Mouse (Mus musculus): ENCODE measurements around the gene Iqschfp. TPM values are rescaled to one million over a fixed set of nuclear protein-coding genes. Genes with fewer than 3 reads are reported as not detected.

Iqschfp gene
- polyA plus RNA-seq, 1 experiment from 2014 or later: 5.3 TPM

DNA sequence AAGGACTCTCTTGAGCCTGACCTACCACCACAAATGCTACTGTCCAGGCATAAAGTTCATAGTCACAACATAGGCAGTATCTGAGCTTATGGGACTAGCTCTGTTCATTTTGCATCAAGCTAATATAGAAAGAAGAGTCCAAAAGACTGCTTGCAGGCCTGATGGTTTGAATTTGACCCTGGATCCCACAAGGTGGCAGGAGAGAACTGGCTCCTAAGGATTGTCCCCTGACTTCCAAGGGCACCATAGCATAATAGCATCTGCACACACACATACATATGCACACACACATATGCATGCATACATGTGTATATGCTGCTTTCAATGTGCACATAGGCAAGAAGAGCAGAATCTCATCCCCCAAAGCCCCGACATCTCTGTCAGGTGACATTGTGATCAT is 577.6 kb downstream of the Iqschfp start:
- Histone ChIP-seq H3K4me3 (replicated peaks; ENCODE audit: low read length) (no peak overlapping the region), H3K27me3 (replicated peaks; ENCODE audit: control insufficient read depth, insufficient read depth, low read length) (no peaks in the 10 kb centered on the region; the same call in 1 of the 2 replicates), H3K9me3 (ENCODE audit: control insufficient read depth, low read length) (no peaks in the 10 kb centered on the region), H3K9ac (replicated peaks; ENCODE audit: low read depth, low read length) (no peak overlapping the region), H3K27ac (ENCODE audit: low read length) (no peak overlapping the region), H3K36me3 (ENCODE audit: control insufficient read depth, insufficient read depth) (no peaks in the 10 kb centered on the region), H3K4me1 (replicated peaks; ENCODE audit: control insufficient read depth, insufficient read depth, low read length) (peaks cover 18% of the 10 kb centered on the region), H3K4me2 (ENCODE audit: low read length) (no peak overlapping the region)
- 92% methylated on average over 1 of the region's 1 CpGs for WGBS
- ATAC-seq: no peak

DNA sequence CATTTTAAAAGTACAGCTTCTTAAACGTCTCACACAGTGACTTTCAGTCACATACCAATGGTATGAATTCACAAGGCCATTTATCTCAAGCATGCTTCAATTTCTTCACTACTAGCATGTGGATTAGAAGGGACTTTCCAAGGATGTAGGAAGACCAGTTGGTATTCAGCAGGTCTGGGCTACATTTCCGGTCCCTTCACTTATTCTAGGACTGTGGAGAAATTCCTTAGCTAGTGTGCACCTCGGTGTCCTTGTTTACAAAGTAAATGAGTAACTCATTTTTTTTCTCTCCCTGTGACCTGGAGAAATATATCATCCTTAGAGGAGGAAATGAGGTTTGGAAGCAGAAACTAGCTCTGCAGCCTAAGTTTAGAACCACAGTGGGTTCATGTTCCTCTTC is 578.0 kb downstream of the Iqschfp start:
- Histone ChIP-seq H3K4me3 (replicated peaks; ENCODE audit: low read length) (no peak overlapping the region), H3K27me3 (replicated peaks; ENCODE audit: control insufficient read depth, insufficient read depth, low read length) (no peaks in the 10 kb centered on the region; the same call in 1 of the 2 replicates), H3K9ac (replicated peaks; ENCODE audit: low read depth, low read length) (no peak overlapping the region), H3K27ac (ENCODE audit: low read length) (no peak overlapping the region), H3K9me3 (ENCODE audit: control insufficient read depth, low read length) (no peaks in the 10 kb centered on the region), H3K4me1 (replicated peaks; ENCODE audit: control insufficient read depth, insufficient read depth, low read length) (peaks cover 18% of the 10 kb centered on the region), H3K36me3 (ENCODE audit: control insufficient read depth, insufficient read depth) (no peaks in the 10 kb centered on the region), H3K4me2 (ENCODE audit: low read length) (no peak overlapping the region)
- WGBS: 83% methylated on average over 3 of the region's 3 CpGs
- no peak for ATAC-seq

DNA sequence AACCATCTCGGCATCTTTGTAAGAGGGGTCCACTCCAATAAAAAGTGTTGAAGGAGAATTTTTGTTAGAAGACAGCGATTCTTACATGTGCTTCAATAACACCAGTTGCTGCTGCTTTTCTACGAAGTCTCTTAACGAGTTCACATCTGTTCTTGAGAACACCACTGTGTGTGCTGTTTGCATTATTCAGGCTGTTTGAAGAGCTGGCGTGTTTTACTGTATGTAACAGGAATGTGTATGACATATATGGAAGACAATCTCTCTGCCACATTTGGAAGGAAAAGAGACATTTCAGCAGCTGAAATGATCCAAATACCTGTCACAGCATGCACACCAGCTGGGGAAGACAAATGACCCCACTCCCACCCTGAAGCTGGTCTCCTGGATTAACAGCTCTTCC is 578.6 kb downstream of the Iqschfp start:
- ATAC-seq: no peak
- Histone ChIP-seq H3K27me3 (replicated peaks; ENCODE audit: control insufficient read depth, insufficient read depth, low read length) (no peaks in the 10 kb centered on the region; the same call in 1 of the 2 replicates), H3K9me3 (ENCODE audit: control insufficient read depth, low read length) (no peaks in the 10 kb centered on the region), H3K4me1 (replicated peaks; ENCODE audit: control insufficient read depth, insufficient read depth, low read length) (peaks cover 18% of the 10 kb centered on the region), H3K36me3 (ENCODE audit: control insufficient read depth, insufficient read depth) (no peaks in the 10 kb centered on the region), H3K9ac (replicated peaks; ENCODE audit: low read depth, low read length) (no peak overlapping the region), H3K27ac (ENCODE audit: low read length) (no peak overlapping the region), H3K4me3 (replicated peaks; ENCODE audit: low read length) (no peak overlapping the region), H3K4me2 (ENCODE audit: low read length) (no peak overlapping the region)
- 57% methylated on average over 5 of the region's 5 CpGs for WGBS

DNA sequence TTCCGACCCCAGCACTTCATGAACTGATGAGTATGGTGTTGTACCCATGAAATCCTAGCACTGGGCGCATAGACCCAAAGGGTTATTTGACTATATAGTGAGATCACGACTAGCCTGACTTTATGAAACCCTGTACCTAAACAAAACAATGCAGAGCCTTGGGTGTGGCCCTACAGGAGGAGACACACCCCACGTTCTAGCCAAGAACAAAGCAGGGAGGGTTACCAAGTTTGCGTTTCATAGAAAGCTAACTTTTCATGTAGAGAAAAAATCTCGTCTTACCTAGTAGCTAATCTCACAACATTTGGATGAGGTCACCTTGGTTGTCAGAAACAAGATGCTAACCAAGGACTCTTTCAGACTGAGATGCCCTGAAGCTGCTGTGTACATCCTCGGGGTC is 584.3 kb downstream of the Iqschfp start:
- Histone ChIP-seq H3K9ac (replicated peaks; ENCODE audit: low read depth, low read length) (no peak overlapping the region), H3K4me1 (replicated peaks; ENCODE audit: control insufficient read depth, insufficient read depth, low read length) (no peaks in the 10 kb centered on the region), H3K4me3 (replicated peaks; ENCODE audit: low read length) (no peak overlapping the region), H3K27me3 (replicated peaks; ENCODE audit: control insufficient read depth, insufficient read depth, low read length) (no peaks in the 10 kb centered on the region), H3K27ac (ENCODE audit: low read length) (no peak overlapping the region), H3K36me3 (ENCODE audit: control insufficient read depth, insufficient read depth) (no peaks in the 10 kb centered on the region), H3K9me3 (ENCODE audit: control insufficient read depth, low read length) (no peaks in the 10 kb centered on the region), H3K4me2 (ENCODE audit: low read length) (no peak overlapping the region)
- WGBS: 87% methylated on average over 7 of the region's 7 CpGs
- ATAC-seq: no peak

DNA sequence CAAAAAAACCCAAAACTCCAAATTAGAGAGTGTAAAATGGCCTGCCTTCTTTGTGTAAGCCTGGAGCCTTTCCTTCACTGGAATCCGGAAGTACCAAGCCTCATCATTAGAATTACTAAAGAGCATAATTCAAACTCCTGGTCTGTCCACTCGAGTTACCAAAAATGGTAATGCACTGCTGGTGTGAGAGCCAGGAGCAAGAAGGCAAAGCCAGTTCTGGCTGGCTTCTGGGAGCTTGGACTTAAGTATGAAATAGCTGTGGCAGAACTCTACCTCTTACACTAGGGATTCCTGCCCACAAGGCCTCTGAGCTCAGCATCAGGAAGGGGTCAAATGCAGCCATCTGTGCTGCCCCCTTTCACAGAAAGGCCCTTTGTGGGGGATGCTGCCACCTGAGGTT is 585.4 kb downstream of the Iqschfp start:
- H3K4me2 ChIP-seq (ENCODE audit: low read length): no peak overlapping the region
- no peak overlapping the region for H3K27ac ChIP-seq (ENCODE audit: low read length)
- H3K4me3 ChIP-seq (replicated peaks; ENCODE audit: low read length): no peak overlapping the region
- WGBS: 36% methylated on average over 2 of the region's 2 CpGs
- H3K9me3 ChIP-seq (ENCODE audit: control insufficient read depth, low read length): no peaks in the 10 kb centered on the region
- H3K4me1 ChIP-seq (replicated peaks; ENCODE audit: control insufficient read depth, insufficient read depth, low read length): no peaks in the 10 kb centered on the region
- ATAC-seq: no peak
- H3K27me3 ChIP-seq (replicated peaks; ENCODE audit: control insufficient read depth, insufficient read depth, low read length): no peaks in the 10 kb centered on the region
- H3K36me3 ChIP-seq (ENCODE audit: control insufficient read depth, insufficient read depth): no peaks in the 10 kb centered on the region
- H3K9ac ChIP-seq (replicated peaks; ENCODE audit: low read depth, low read length): no peak overlapping the region

DNA sequence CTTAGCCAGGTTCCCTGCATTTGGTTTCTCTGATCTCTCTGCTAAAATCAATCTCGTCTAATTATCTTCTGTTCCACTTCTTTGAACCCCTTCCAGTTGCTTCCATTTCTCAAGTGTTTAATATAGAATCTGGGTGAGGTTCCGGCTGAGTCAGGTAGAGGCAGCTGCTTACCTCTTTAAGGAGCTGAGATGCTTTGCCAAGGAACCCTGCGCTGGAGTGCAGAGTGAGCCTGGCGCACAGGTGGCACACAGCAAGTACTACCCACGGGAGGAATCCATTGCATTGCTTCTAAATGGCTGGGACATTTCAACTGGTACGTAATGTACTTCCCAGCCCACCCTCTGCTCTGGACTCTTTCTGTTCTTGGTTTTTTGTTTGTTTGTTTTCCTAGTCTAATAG is 587.2 kb downstream of the Iqschfp start:
- WGBS: 83% methylated on average over 6 of the region's 6 CpGs
- H3K36me3 ChIP-seq (ENCODE audit: control insufficient read depth, insufficient read depth): no peaks in the 10 kb centered on the region
- no peaks in the 10 kb centered on the region for H3K4me1 ChIP-seq (replicated peaks; ENCODE audit: control insufficient read depth, insufficient read depth, low read length)
- ATAC-seq: no peak
- H3K9me3 ChIP-seq (ENCODE audit: control insufficient read depth, low read length): no peaks in the 10 kb centered on the region
- H3K4me3 ChIP-seq (replicated peaks; ENCODE audit: low read length): no peak overlapping the region
- no peaks in the 10 kb centered on the region for H3K27me3 ChIP-seq (replicated peaks; ENCODE audit: control insufficient read depth, insufficient read depth, low read length)
- H3K4me2 ChIP-seq (ENCODE audit: low read length): no peak overlapping the region
- H3K9ac ChIP-seq (replicated peaks; ENCODE audit: low read depth, low read length): no peak overlapping the region
- H3K27ac ChIP-seq (ENCODE audit: low read length): no peak overlapping the region

DNA sequence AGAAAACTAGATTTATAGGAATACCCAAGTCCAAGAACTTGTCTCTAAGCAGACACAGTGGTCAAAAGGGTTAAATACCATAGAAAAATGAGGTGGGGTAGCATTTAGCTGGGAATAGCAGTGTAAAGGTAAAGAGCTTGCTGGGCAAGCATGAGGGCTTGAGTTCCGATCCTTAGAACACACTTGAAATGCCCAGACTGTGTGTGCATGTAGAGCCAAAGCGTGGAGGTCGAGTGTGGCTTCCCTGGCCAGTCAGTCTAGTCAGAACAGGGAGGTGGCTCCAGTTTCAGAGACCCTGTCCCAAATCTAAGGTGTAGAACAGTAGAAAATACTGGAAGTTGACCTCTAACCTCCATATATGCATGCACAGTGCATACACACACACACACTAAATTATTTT is 591.5 kb downstream of the Iqschfp start:
- Histone ChIP-seq H3K36me3 (ENCODE audit: control insufficient read depth, insufficient read depth) (no peaks in the 10 kb centered on the region), H3K4me1 (replicated peaks; ENCODE audit: control insufficient read depth, insufficient read depth, low read length) (no peaks in the 10 kb centered on the region), H3K27ac (ENCODE audit: low read length) (no peak overlapping the region), H3K9me3 (ENCODE audit: control insufficient read depth, low read length) (no peaks in the 10 kb centered on the region), H3K4me2 (ENCODE audit: low read length) (no peak overlapping the region), H3K27me3 (replicated peaks; ENCODE audit: control insufficient read depth, insufficient read depth, low read length) (no peaks in the 10 kb centered on the region), H3K4me3 (replicated peaks; ENCODE audit: low read length) (no peak overlapping the region), H3K9ac (replicated peaks; ENCODE audit: low read depth, low read length) (no peak overlapping the region)
- ATAC-seq: no peak
- 87% methylated on average over 3 of the region's 3 CpGs for WGBS

DNA sequence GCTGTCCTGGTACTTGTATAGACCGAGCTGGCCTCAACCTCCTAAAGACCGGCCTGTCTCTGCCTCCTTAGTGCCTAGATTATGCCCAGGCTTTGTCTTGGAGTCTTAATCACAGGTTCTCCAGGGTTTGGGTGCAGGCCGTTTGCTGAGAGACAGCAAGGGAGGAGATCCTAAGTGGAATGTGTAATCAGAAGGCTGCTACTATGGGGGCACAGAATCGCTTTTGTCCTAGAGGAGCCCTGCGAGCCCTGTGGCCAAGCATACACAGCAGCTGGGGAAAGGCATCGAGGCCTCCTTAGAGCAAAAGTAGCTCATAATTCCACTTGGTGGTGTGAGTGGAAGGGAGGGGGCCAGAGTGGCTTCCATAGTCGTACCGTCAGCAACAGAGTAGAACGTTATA is 592.0 kb downstream of the Iqschfp start:
- Histone ChIP-seq H3K27ac (ENCODE audit: low read length) (no peak overlapping the region), H3K9ac (replicated peaks; ENCODE audit: low read depth, low read length) (no peak overlapping the region), H3K9me3 (ENCODE audit: control insufficient read depth, low read length) (no peaks in the 10 kb centered on the region), H3K4me1 (replicated peaks; ENCODE audit: control insufficient read depth, insufficient read depth, low read length) (no peaks in the 10 kb centered on the region), H3K4me2 (ENCODE audit: low read length) (no peak overlapping the region), H3K4me3 (replicated peaks; ENCODE audit: low read length) (no peak overlapping the region), H3K27me3 (replicated peaks; ENCODE audit: control insufficient read depth, insufficient read depth, low read length) (no peaks in the 10 kb centered on the region), H3K36me3 (ENCODE audit: control insufficient read depth, insufficient read depth) (no peaks in the 10 kb centered on the region)
- 88% methylated on average over 9 of the region's 9 CpGs for WGBS
- no peak for ATAC-seq

DNA sequence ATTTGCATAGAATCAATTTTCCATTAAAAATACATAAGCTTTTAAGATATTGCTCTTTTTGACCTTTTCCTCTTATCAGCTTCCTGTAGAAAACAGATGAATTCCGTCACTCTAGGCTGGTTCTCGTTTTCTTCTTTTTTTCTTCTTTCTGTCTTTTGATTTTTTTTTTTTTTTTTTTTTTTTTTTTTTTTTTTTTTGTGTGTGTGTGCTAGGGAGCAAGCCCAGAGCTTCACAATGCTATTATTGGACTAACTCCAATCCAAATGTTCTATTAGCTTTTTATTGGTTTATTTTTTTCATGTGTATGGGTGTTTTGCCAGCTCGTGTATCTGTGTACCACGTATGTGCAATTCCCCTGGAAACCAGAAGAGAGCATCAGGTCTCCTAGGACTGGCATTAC is 592.5 kb downstream of the Iqschfp start:
- 88% methylated on average over 4 of the region's 4 CpGs for WGBS
- H3K9me3 ChIP-seq (ENCODE audit: control insufficient read depth, low read length): no peaks in the 10 kb centered on the region
- H3K27ac ChIP-seq (ENCODE audit: low read length): no peak overlapping the region
- H3K4me1 ChIP-seq (replicated peaks; ENCODE audit: control insufficient read depth, insufficient read depth, low read length): no peaks in the 10 kb centered on the region
- H3K36me3 ChIP-seq (ENCODE audit: control insufficient read depth, insufficient read depth): no peaks in the 10 kb centered on the region
- no peak overlapping the region for H3K4me2 ChIP-seq (ENCODE audit: low read length)
- no peaks in the 10 kb centered on the region for H3K27me3 ChIP-seq (replicated peaks; ENCODE audit: control insufficient read depth, insufficient read depth, low read length)
- no peak for ATAC-seq
- no peak overlapping the region for H3K9ac ChIP-seq (replicated peaks; ENCODE audit: low read depth, low read length)
- no peak overlapping the region for H3K4me3 ChIP-seq (replicated peaks; ENCODE audit: low read length)

DNA sequence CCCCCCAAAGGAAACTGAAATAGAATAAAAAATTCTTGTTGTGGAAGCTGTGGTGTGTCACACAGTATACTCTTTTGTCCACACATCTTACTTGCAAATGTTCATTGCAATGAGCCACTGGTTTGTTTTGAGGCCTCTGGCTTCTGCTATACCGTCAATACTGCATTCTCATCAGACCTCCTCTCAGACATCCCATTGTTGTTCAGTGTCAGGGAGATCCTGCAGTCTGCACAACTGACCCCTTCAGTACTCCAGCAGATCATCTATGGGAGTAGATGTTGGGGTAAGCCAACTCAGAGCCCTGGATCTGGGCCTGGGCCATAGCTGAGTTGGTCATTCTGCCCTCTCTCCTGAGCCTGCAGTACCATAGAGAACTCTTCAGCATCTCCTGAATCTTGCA is 595.6 kb downstream of the Iqschfp start:
- H3K4me1 ChIP-seq (replicated peaks; ENCODE audit: control insufficient read depth, insufficient read depth, low read length): no peaks in the 10 kb centered on the region
- 76% methylated on average over 1 of the region's 1 CpGs for WGBS
- H3K4me3 ChIP-seq (replicated peaks; ENCODE audit: low read length): no peak overlapping the region
- ATAC-seq: no peak
- no peaks in the 10 kb centered on the region for H3K9me3 ChIP-seq (ENCODE audit: control insufficient read depth, low read length)
- H3K27me3 ChIP-seq (replicated peaks; ENCODE audit: control insufficient read depth, insufficient read depth, low read length): no peaks in the 10 kb centered on the region
- H3K36me3 ChIP-seq (ENCODE audit: control insufficient read depth, insufficient read depth): no peaks in the 10 kb centered on the region
- H3K4me2 ChIP-seq (ENCODE audit: low read length): no peak overlapping the region
- H3K9ac ChIP-seq (replicated peaks; ENCODE audit: low read depth, low read length): no peak overlapping the region
- no peak overlapping the region for H3K27ac ChIP-seq (ENCODE audit: low read length)
